Mouse (Mus musculus): ENCODE measurements around the gene Mcu. TPM values are rescaled to one million over a fixed set of nuclear protein-coding genes. Genes with fewer than 3 reads are reported as not detected.

The Mcu gene
- polyA plus RNA-seq (2014; fragmentation: Nextera tagmentation; extraction: Ambion mirVana) = 34.4 and 36.0 TPM in 2 replicates

DNA sequence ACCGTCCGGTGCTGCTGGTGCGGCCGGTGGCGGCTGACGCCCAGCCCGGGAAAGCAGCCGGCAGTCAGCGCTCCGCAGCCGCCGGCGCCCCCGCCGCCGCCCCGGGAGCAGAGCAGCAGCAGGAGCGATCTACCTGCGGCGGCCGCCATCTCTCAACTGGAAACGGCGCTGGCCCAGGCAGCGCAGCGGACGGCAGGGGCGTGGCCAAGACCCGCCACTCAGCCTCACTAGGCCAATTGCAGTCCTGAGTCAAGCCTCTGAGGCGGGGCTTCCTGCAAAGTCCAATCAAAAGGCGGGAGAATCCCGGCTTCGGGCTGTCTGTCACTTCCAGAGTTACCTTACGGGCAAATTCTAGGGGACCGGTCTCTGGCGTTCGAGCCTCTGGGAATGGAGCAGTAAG is at the start of gene Mcu:
Gene Mcu (minus strand): TSS at position 171 of the 400 bp plus-strand sequence.
- Histone ChIP-seq H3K9ac (ENCODE audit: low read depth, low read length) (peak within 1 kb of the TSS; percentile 84), H3K27me3 (ENCODE audit: control insufficient read depth, insufficient read depth, low read length) (no peaks in the 10 kb centered on the region), H3K4me1 (ENCODE audit: control insufficient read depth, insufficient read depth, low read length) (peaks cover 10% of the 10 kb centered on the region; the same call in 1 of the 2 replicates), H3K9me3 (ENCODE audit: control insufficient read depth, low read length) (no peaks in the 10 kb centered on the region), H3K4me2 (replicated peaks; ENCODE audit: low read depth, low read length) (peak within 1 kb of the TSS; percentile 87), H3K27ac (ENCODE audit: low read depth, low read length) (peak within 1 kb of the TSS; percentile 25; the same call in 1 of the 2 replicates), H3K4me3 (ENCODE audit: low read length) (peak within 1 kb of the TSS; percentile 67), H3K36me3 (ENCODE audit: control insufficient read depth, insufficient read depth, low read length) (no peaks in the 10 kb centered on the region)
- peak; percentile 99 for ATAC-seq (ENCODE audit: low FRiP score, low TSS enrichment)
- WGBS = 1% methylated on average over 34 of the region's 36 CpGs

DNA sequence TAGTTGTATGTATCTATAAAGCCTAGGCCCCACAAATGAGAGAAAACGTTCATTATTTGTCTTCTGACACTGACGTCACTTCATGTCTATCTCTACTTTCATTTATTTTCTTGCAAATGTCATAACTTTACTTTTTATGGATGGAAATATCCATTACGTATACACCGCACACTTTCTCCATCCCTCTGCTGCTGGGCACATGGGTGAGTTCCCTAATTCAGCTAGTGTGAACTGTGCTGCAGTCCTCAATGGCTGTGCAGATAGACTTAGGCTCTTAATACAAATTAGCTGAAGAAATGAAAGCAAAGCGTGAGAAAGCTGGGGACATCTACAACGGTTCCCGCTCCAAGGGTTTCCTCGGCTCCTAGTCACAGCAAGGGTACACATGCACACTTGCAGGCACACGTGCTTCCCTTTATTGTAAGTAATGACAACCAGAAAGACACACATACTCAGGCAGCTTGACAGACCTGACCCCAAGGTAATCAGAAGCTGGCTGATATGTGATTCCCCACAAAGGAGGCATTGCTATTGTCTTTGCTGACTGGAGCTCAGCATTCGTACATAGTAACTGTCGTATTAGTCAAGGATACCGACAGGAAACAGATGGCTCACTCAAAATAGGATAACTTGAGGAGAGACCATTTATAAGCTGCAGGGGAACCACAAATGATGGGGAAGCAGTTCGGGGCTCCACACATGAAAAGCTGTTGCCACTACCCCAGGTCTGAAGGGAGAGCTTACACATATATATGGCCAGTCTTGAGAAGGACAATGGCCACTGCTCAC is 49.2 kb upstream of the Mcu start:
- ATAC-seq (ENCODE audit: low FRiP score, low TSS enrichment) = no peak

DNA sequence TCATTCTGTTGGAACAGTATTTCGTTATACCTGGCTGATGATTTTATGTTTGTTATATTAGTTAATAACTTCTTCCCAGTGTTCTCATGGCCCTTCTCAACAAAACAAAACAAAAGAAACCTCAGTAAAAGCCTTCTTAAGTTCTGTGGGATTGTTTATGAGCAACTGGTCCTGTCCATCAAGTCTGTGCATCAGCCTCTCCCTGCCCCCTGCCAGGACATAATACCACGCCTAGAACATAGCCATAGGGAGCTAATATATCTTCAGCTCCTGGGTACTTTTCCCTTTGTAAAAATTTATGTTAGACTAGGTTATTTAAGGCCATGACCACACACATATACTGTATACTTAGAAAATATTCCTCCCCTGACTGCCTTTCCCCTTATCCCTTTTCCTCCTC is 48.3 kb upstream of the Mcu start:
- Histone ChIP-seq H3K9me3 (ENCODE audit: control insufficient read depth, low read length) (0 out of 2 replicates have a peak, but pooled peaks cover 4% of the 10 kb centered on the region), H3K27me3 (ENCODE audit: control insufficient read depth, insufficient read depth, low read length) (no peaks in the 10 kb centered on the region), H3K4me2 (replicated peaks; ENCODE audit: low read depth, low read length) (no peak overlapping the region), H3K27ac (ENCODE audit: low read depth, low read length) (no peak overlapping the region), H3K4me1 (ENCODE audit: control insufficient read depth, insufficient read depth, low read length) (no peaks in the 10 kb centered on the region), H3K9ac (ENCODE audit: low read depth, low read length) (no peak overlapping the region), H3K36me3 (ENCODE audit: control insufficient read depth, insufficient read depth, low read length) (no peaks in the 10 kb centered on the region), H3K4me3 (ENCODE audit: low read length) (no peak overlapping the region)
- no peak for ATAC-seq (ENCODE audit: low FRiP score, low TSS enrichment)
- WGBS = 52% methylated on average over 2 of the region's 2 CpGs

More for the DNA sequence above, 49.2 kb upstream of the Mcu start:
- H3K9me3 ChIP-seq (ENCODE audit: control insufficient read depth, low read length) = no peaks in the 10 kb centered on the region
- H3K9ac ChIP-seq (ENCODE audit: low read depth, low read length) = no peak overlapping the region
- H3K27ac ChIP-seq (ENCODE audit: low read depth, low read length) = no peak overlapping the region
- no peak overlapping the region for H3K4me2 ChIP-seq (replicated peaks; ENCODE audit: low read depth, low read length)
- H3K36me3 ChIP-seq (ENCODE audit: control insufficient read depth, insufficient read depth, low read length) = no peaks in the 10 kb centered on the region
- no peaks in the 10 kb centered on the region for H3K4me1 ChIP-seq (ENCODE audit: control insufficient read depth, insufficient read depth, low read length)
- WGBS = 71% methylated on average over 13 of the region's 13 CpGs
- no peak overlapping the region for H3K4me3 ChIP-seq (ENCODE audit: low read length)
- no peaks in the 10 kb centered on the region for H3K27me3 ChIP-seq (ENCODE audit: control insufficient read depth, insufficient read depth, low read length)

- Histone ChIP-seq H3K4me3 (ENCODE audit: low read length) (no peak overlapping the region), H3K4me1 (ENCODE audit: control insufficient read depth, insufficient read depth, low read length) (no peaks in the 10 kb centered on the region), H3K4me2 (replicated peaks; ENCODE audit: low read depth, low read length) (no peak overlapping the region), H3K27ac (ENCODE audit: low read depth, low read length) (no peak overlapping the region), H3K36me3 (ENCODE audit: control insufficient read depth, insufficient read depth, low read length) (no peaks in the 10 kb centered on the region), H3K27me3 (ENCODE audit: control insufficient read depth, insufficient read depth, low read length) (no peaks in the 10 kb centered on the region), H3K9me3 (ENCODE audit: control insufficient read depth, low read length) (0 out of 2 replicates have a peak, but pooled peaks cover 4% of the 10 kb centered on the region), H3K9ac (ENCODE audit: low read depth, low read length) (no peak overlapping the region)
- ATAC-seq (ENCODE audit: low FRiP score, low TSS enrichment) = no peak
- 79% methylated on average over 13 of the region's 13 CpGs for WGBS
These were observed 40.3 kb upstream of the Mcu start for GRCm38 (mm10) chr10:59656799-59657198.

DNA sequence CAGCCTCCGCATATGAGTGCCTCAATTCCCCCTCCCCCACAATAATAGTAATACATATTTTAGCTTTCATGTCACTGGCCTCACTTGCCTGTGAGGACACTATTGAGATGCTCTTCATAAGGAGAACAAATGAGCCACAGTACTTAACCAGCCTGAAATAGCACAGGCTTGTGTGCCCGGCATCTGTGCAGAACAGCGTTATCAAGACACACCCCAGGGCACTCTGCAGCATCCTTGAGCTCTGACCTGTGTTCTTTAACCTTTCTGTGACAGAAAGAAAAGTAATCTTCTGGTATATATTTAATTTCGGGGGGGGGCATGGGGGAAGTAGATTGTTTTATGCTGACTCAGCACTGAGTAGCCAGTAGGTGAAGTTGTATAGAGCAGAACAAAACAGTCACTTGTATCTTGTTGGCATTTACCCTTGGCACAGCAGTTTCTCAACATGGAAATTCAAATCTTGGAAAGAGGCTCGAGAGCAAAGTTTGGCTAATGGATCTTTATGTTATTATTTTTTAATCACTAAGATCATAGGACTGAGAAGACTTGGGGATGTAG is 30.4 kb upstream of the Mcu start:
- Histone ChIP-seq H3K36me3 (ENCODE audit: control insufficient read depth, insufficient read depth, low read length) (no peaks in the 10 kb centered on the region), H3K9ac (ENCODE audit: low read depth, low read length) (no peak overlapping the region), H3K27ac (ENCODE audit: low read depth, low read length) (no peak overlapping the region), H3K4me2 (replicated peaks; ENCODE audit: low read depth, low read length) (no peak overlapping the region), H3K4me1 (ENCODE audit: control insufficient read depth, insufficient read depth, low read length) (no peaks in the 10 kb centered on the region), H3K9me3 (ENCODE audit: control insufficient read depth, low read length) (no peaks in the 10 kb centered on the region), H3K27me3 (ENCODE audit: control insufficient read depth, insufficient read depth, low read length) (no peaks in the 10 kb centered on the region), H3K4me3 (ENCODE audit: low read length) (no peak overlapping the region)
- WGBS = 85% methylated on average over 5 of the region's 5 CpGs
- no peak for ATAC-seq (ENCODE audit: low FRiP score, low TSS enrichment)

- no peak overlapping the region for H3K4me3 ChIP-seq (ENCODE audit: low read length)
- WGBS = 73% methylated on average over 4 of the region's 4 CpGs
- H3K9me3 ChIP-seq (ENCODE audit: control insufficient read depth, low read length) = no peaks in the 10 kb centered on the region
- H3K27ac ChIP-seq (ENCODE audit: low read depth, low read length) = no peak overlapping the region
- H3K36me3 ChIP-seq (ENCODE audit: control insufficient read depth, insufficient read depth, low read length) = no peaks in the 10 kb centered on the region
- H3K4me1 ChIP-seq (ENCODE audit: control insufficient read depth, insufficient read depth, low read length) = no peaks in the 10 kb centered on the region
- H3K27me3 ChIP-seq (ENCODE audit: control insufficient read depth, insufficient read depth, low read length) = no peaks in the 10 kb centered on the region
- H3K4me2 ChIP-seq (replicated peaks; ENCODE audit: low read depth, low read length) = no peak overlapping the region
- H3K9ac ChIP-seq (ENCODE audit: low read depth, low read length) = no peak overlapping the region
- ATAC-seq (ENCODE audit: low FRiP score, low TSS enrichment) = no peak
These were observed 28.7 kb upstream of the Mcu start for GRCm38 (mm10) chr10:59645153-59645552.

DNA sequence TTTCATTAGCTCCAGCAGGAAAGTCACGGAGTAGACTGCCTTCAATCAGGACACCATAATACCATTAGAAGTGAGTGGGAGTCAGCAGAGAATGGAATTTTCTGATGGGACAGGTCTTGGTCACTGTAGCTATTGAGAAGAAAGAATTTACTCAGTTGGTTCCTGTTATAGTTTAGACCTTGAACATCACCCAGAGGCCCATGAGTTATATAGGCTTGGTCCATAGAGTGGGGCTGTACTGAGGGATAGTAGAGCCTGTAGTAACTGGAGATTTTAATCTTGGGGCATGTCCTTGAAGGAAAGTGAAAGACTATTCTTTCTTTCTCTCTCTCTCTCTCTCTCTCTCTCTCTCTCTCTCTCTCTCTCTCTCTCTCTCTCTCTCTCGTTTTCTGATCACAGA is 28.2 kb upstream of the Mcu start:
- H3K9me3 ChIP-seq (ENCODE audit: control insufficient read depth, low read length) = no peaks in the 10 kb centered on the region
- H3K4me2 ChIP-seq (replicated peaks; ENCODE audit: low read depth, low read length) = no peak overlapping the region
- no peaks in the 10 kb centered on the region for H3K27me3 ChIP-seq (ENCODE audit: control insufficient read depth, insufficient read depth, low read length)
- H3K4me1 ChIP-seq (ENCODE audit: control insufficient read depth, insufficient read depth, low read length) = no peaks in the 10 kb centered on the region
- WGBS = 60% methylated on average over 2 of the region's 2 CpGs
- no peak for ATAC-seq (ENCODE audit: low FRiP score, low TSS enrichment)
- no peak overlapping the region for H3K27ac ChIP-seq (ENCODE audit: low read depth, low read length)
- no peak overlapping the region for H3K4me3 ChIP-seq (ENCODE audit: low read length)
- no peaks in the 10 kb centered on the region for H3K36me3 ChIP-seq (ENCODE audit: control insufficient read depth, insufficient read depth, low read length)
- H3K9ac ChIP-seq (ENCODE audit: low read depth, low read length) = no peak overlapping the region

DNA sequence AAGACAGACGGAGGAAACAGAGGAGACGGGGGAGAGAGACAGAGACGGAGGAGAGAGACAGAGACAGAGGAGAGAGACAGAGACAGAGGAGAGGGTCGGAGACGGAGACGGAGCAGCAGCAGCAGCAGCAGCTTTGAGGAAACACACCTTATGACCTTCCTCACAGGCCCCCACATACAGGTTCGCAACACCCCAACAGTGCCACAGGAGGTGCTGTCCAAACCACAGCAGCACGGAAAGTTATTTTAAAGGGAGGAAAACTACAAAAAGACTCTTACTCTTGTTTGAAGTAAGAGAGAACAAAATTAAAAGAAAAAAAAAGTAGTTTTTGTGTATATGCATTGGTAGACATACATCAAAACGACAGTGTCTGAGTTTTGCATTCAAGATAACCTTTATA is 27.2 kb upstream of the Mcu start:
- Histone ChIP-seq H3K4me1 (ENCODE audit: control insufficient read depth, insufficient read depth, low read length) (no peaks in the 10 kb centered on the region), H3K36me3 (ENCODE audit: control insufficient read depth, insufficient read depth, low read length) (no peaks in the 10 kb centered on the region), H3K27ac (ENCODE audit: low read depth, low read length) (no peak overlapping the region), H3K9me3 (ENCODE audit: control insufficient read depth, low read length) (no peaks in the 10 kb centered on the region), H3K4me3 (ENCODE audit: low read length) (no peak overlapping the region), H3K9ac (ENCODE audit: low read depth, low read length) (no peak overlapping the region), H3K27me3 (ENCODE audit: control insufficient read depth, insufficient read depth, low read length) (no peaks in the 10 kb centered on the region), H3K4me2 (replicated peaks; ENCODE audit: low read depth, low read length) (no peak overlapping the region)
- 54% methylated on average over 9 of the region's 9 CpGs for WGBS
- ATAC-seq (ENCODE audit: low FRiP score, low TSS enrichment) = no peak

- no peak overlapping the region for H3K4me3 ChIP-seq (ENCODE audit: low read length)
- 63% methylated on average over 8 of the region's 8 CpGs for WGBS
- no peaks in the 10 kb centered on the region for H3K9me3 ChIP-seq (ENCODE audit: control insufficient read depth, low read length)
- no peak for ATAC-seq (ENCODE audit: low FRiP score, low TSS enrichment)
- no peaks in the 10 kb centered on the region for H3K36me3 ChIP-seq (ENCODE audit: control insufficient read depth, insufficient read depth, low read length)
- H3K27me3 ChIP-seq (ENCODE audit: control insufficient read depth, insufficient read depth, low read length) = no peaks in the 10 kb centered on the region
- no peaks in the 10 kb centered on the region for H3K4me1 ChIP-seq (ENCODE audit: control insufficient read depth, insufficient read depth, low read length)
- H3K9ac ChIP-seq (ENCODE audit: low read depth, low read length) = no peak overlapping the region
- no peak overlapping the region for H3K4me2 ChIP-seq (replicated peaks; ENCODE audit: low read depth, low read length)
- no peak overlapping the region for H3K27ac ChIP-seq (ENCODE audit: low read depth, low read length)
These were observed 26.3 kb upstream of the Mcu start for GRCm38 (mm10) chr10:59642659-59643377.

Data from kidney, embryonic 14.5 days (tissue).